Mouse (Mus musculus) lung, postnatal 0 days (tissue): Measurements from ENCODE around the gene Zfp600.
"Not testable (repeated sequence)": the region's sequence is repeated elsewhere in the genome, so short reads cannot be mapped to it uniquely, and the experiment has no call there.

Experiments used
- CTCF ChIP-seq: IDR thresholded peaks from 2 replicates; pipeline ENCODE4 v1.5.1; 2016; ENCODE audit warnings: antibody characterized with exemption, mild to moderate bottlenecking
- EP300 ChIP-seq: IDR thresholded peaks from 2 replicates; pipeline ENCODE4 v1.6.1; 2016; ENCODE audit warnings: antibody characterized with exemption, mild to moderate bottlenecking, control low read depth

- not testable (repeated sequence) for TF ChIP-seq CTCF, EP300
These were observed 11.4 kb downstream of the Zfp600 start for GRCm38 (mm10) chr4:146167879-146168532.
